Mouse (Mus musculus): Measurements from ENCODE around the gene Rps24.

Rps24 gene

GRCm38 (mm10) chr14:24512527-24513161 is 25.7 kb downstream of the Rps24 start:
- DNase-seq: no peak

GRCm38 (mm10) chr14:24521597-24521996 is 34.7 kb downstream of the Rps24 start:
- no peak for DNase-seq

GRCm38 (mm10) chr14:24525137-24525536 is 38.2 kb downstream of the Rps24 start:
- DNase-seq: no peak

GRCm38 (mm10) chr14:24525677-24526415 is 38.9 kb downstream of the Rps24 start:
- no peak for DNase-seq

GRCm38 (mm10) chr14:24526440-24526839 is 39.5 kb downstream of the Rps24 start:
- no peak for DNase-seq

- no peak for DNase-seq
These were observed 43.3 kb downstream of the Rps24 start for GRCm38 (mm10) chr14:24530228-24530627.

GRCm38 (mm10) chr14:24534865-24535545 is 48.1 kb downstream of the Rps24 start:
- no peak for DNase-seq

GRCm38 (mm10) chr14:24542901-24543300 is 56.0 kb downstream of the Rps24 start:
- DNase-seq: no peak

GRCm38 (mm10) chr14:24544057-24544456 is 57.1 kb downstream of the Rps24 start:
- peak; percentile 59 for DNase-seq
